ENCODE assay signal across 8 mouse cellular contexts in genomic region chr12:59012710-59013091, GRCm38 (mm10). TPM values are rescaled to one million over a fixed set of nuclear protein-coding genes. Genes with fewer than 3 reads are reported as not detected.
DNase-seq lines count a peak whose midpoint lies in the region; ATAC-seq and TF ChIP-seq lines count a peak whose summit lies in the region.

No protein-coding gene starts in this region.

- H3K36me3 ChIP-seq in kidney, postnatal 0 days (ENCODE audit: insufficient read depth, low read length): no peaks in the 10 kb centered on the region
- peaks cover 18% of the 10 kb centered on the region for H3K36me3 ChIP-seq in heart, embryonic 14.5 days (ENCODE audit: control insufficient read depth, insufficient read depth, low read length)
- H3K36me3 ChIP-seq in liver, embryonic 14.5 days (replicated peaks; ENCODE audit: control insufficient read depth, insufficient read depth, low read depth): no peaks in the 10 kb centered on the region; the same call in 1 of the 2 replicates
- no peaks in the 10 kb centered on the region for H3K36me3 ChIP-seq in stomach, embryonic 16.5 days (ENCODE audit: control insufficient read depth, insufficient read depth, low read length)

- peak overlapping the region; percentile 82 for H3K9ac ChIP-seq in kidney, postnatal 0 days (ENCODE audit: low read depth, low read length)
- peak overlapping the region; percentile 88 for H3K9ac ChIP-seq in heart, embryonic 14.5 days (ENCODE audit: low read length)
- H3K9ac ChIP-seq in liver, embryonic 14.5 days (replicated peaks): peak overlapping the region; percentile 85
- peak overlapping the region; percentile 87 for H3K9ac ChIP-seq in stomach, embryonic 16.5 days (ENCODE audit: low read length)

- peaks cover 12% of the 10 kb centered on the region for H3K4me1 ChIP-seq in kidney, postnatal 0 days (replicated peaks; ENCODE audit: insufficient read depth, low read length)
- H3K4me1 ChIP-seq in bone marrow macrophage, adult 2 months (ENCODE audit: control insufficient read depth, insufficient read depth, low read length): peaks cover 6% of the 10 kb centered on the region; the same call in 1 of the 2 replicates
- peaks cover 3 to 33% of the 10 kb centered on the region in 2 experiments; a peak in 3 of 4 replicates for H3K4me1 ChIP-seq in heart, embryonic 14.5 days (ENCODE audit: control insufficient read depth in 2 of 2, insufficient read depth in 2 of 2, low read length in 2 of 2)
- peaks cover 9 to 14% of the 10 kb centered on the region in 2 experiments for H3K4me1 ChIP-seq in liver, embryonic 14.5 days (replicated peaks; ENCODE audit: control insufficient read depth in 2 of 2, insufficient read depth in 2 of 2, low read length in 1 of 2)
- peaks cover 26% of the 10 kb centered on the region for H3K4me1 ChIP-seq in stomach, embryonic 16.5 days (ENCODE audit: control insufficient read depth, insufficient read depth, low read length)

- H3K4me2 ChIP-seq in kidney, postnatal 0 days (ENCODE audit: low read length): peak overlapping the region; percentile 85
- H3K4me2 ChIP-seq in heart, embryonic 14.5 days (ENCODE audit: low read length): peak overlapping the region; percentile 89
- peak overlapping the region; percentile 96 for H3K4me2 ChIP-seq in liver, embryonic 14.5 days (ENCODE audit: low read depth)
- H3K4me2 ChIP-seq in stomach, embryonic 16.5 days (ENCODE audit: low read depth, low read length): peak overlapping the region; percentile 90

- no peak for ATAC-seq in kidney, postnatal 0 days (replicated peaks; ENCODE audit: low FRiP score, low read depth)
- no peak for ATAC-seq in heart, embryonic 14.5 days (ENCODE audit: insufficient number of reproducible peaks, insufficient read depth, low FRiP score, low read depth)
- no peak for ATAC-seq in liver, embryonic 14.5 days (ENCODE audit: insufficient read depth)
- ATAC-seq in stomach, embryonic 16.5 days (ENCODE audit: insufficient read depth, low FRiP score): no peak

- no peaks in the 10 kb centered on the region for H3K9me3 ChIP-seq in kidney, postnatal 0 days (replicated peaks; ENCODE audit: low read length)
- no peaks in the 10 kb centered on the region for H3K9me3 ChIP-seq in heart, embryonic 14.5 days (ENCODE audit: control insufficient read depth, low read length)
- H3K9me3 ChIP-seq in liver, embryonic 14.5 days (ENCODE audit: control insufficient read depth, low read length): no peaks in the 10 kb centered on the region
- no peaks in the 10 kb centered on the region for H3K9me3 ChIP-seq in stomach, embryonic 16.5 days (replicated peaks; ENCODE audit: control insufficient read depth, low read length)

- TF ChIP-seq POLR2A in bone marrow macrophage, adult 2 months (IDR thresholded peaks at IDR 0.05; ENCODE audit: borderline replicate concordance, low read depth, low read length): no peak

- H3K4me3 ChIP-seq in kidney, postnatal 0 days (replicated peaks; ENCODE audit: low read depth, low read length): peak overlapping the region; percentile 70
- H3K4me3 ChIP-seq in bone marrow macrophage, adult 2 months (ENCODE audit: insufficient read depth, low read length): peak overlapping the region; percentile 82
- peak overlapping the region; percentile 57 to 88; a peak in 3 of 4 replicates for H3K4me3 ChIP-seq in heart, embryonic 14.5 days (ENCODE audit: control insufficient read depth in 1 of 2, insufficient read depth in 1 of 2, low read depth in 1 of 2, low read length in 2 of 2)
- peak overlapping the region; percentile 55 to 96 for H3K4me3 ChIP-seq in liver, embryonic 14.5 days (ENCODE audit: insufficient read depth in 1 of 2, low read depth in 2 of 2, low read length in 2 of 2)
- peak overlapping the region; percentile 92 for H3K4me3 ChIP-seq in stomach, embryonic 16.5 days (replicated peaks; ENCODE audit: low read length)

- intact Hi-C loops in left cerebral cortex, postnatal 36 days (cut with DNase I): loop anchor here (2.0 to 5.0 kb wide), 2 partner anchors 54 to 120 kb away; partner anchors contain the start of gene Pnn

- H3K27me3 ChIP-seq in kidney, postnatal 0 days (ENCODE audit: insufficient read depth, low read length): no peaks in the 10 kb centered on the region
- no peaks in the 10 kb centered on the region for H3K27me3 ChIP-seq in heart, embryonic 14.5 days (ENCODE audit: control insufficient read depth, insufficient read depth, low read length)
- no peaks in the 10 kb centered on the region for H3K27me3 ChIP-seq in liver, embryonic 14.5 days (ENCODE audit: control insufficient read depth, insufficient read depth, low read length)
- no peaks in the 10 kb centered on the region for H3K27me3 ChIP-seq in stomach, embryonic 16.5 days (ENCODE audit: control insufficient read depth, insufficient read depth, low read length)

- peak; percentile 32 for DNase-seq in kidney, postnatal 0 days (ENCODE audit: low spot score)
- DNase-seq in kidney, adult 11 months: no peak
- DNase-seq in liver, embryonic 14.5 days (ENCODE audit: low read depth in 3 of 3, low spot score in 3 of 3): peak in 1 of 3 experiments; percentile 10
- DNase-seq in left cerebral cortex, postnatal 36 days (ENCODE audit: low spot score in 2 of 2): no peak
- no peak for DNase-seq in left cerebral cortex, adult 11 months (ENCODE audit: low spot score)

- no peak for TF ChIP-seq EP300 in liver, embryonic 14.5 days (IDR thresholded peaks at IDR 0.05; ENCODE audit: low read depth)

- H3K27ac ChIP-seq in kidney, postnatal 0 days: peak overlapping the region; percentile 77
- peak overlapping the region; percentile 35 for H3K27ac ChIP-seq in bone marrow macrophage, adult 2 months (ENCODE audit: insufficient read depth, low read depth, low read length)
- peak overlapping the region; percentile 92 for H3K27ac ChIP-seq in heart, embryonic 14.5 days (replicated peaks in 1 of 2; ENCODE audit: control insufficient read depth in 1 of 2, insufficient read depth in 1 of 2, low read depth in 2 of 2, low read length in 2 of 2)
- peak overlapping the region; percentile 92 for H3K27ac ChIP-seq in liver, embryonic 14.5 days
- peak overlapping the region; percentile 92 for H3K27ac ChIP-seq in stomach, embryonic 16.5 days (ENCODE audit: low read length)

- WGBS in kidney, postnatal 0 days: under 1% methylated on average over 7 of the region's 7 CpGs
- 3% methylated on average over 7 of the region's 7 CpGs for WGBS in heart, embryonic 14.5 days
- 5% methylated on average over 7 of the region's 7 CpGs for WGBS in liver, embryonic 14.5 days (ENCODE audit: insufficient replicate concordance)
- 2% methylated on average over 7 of the region's 7 CpGs for WGBS in stomach, embryonic 16.5 days

- TF ChIP-seq CTCF in kidney, postnatal 0 days (IDR thresholded peaks at IDR 0.05; ENCODE audit: low read depth): no peak
- no peak for TF ChIP-seq CTCF in bone marrow macrophage, adult 2 months (IDR thresholded peaks at IDR 0.05; ENCODE audit: low read depth, low read length)
- no peak for TF ChIP-seq CTCF in liver, embryonic 14.5 days (IDR thresholded peaks at IDR 0.05; ENCODE audit: low read depth)

RNA-seq across cellular contexts. Expression of gene Gemin2, which starts 0.5 kb away (rescaled TPM):
- polyA plus RNA-seq in kidney, postnatal 0 days (2015; fragmentation: Nextera tagmentation; extraction: Ambion mirVana): 20.1 and 23.5 TPM in 2 replicates
- polyA plus RNA-seq in bone marrow macrophage, adult 2 months (2012; ENCODE audit: insufficient read depth, insufficient read length, missing spikeins): 6.3 and 6.9 TPM in 2 replicates
- polyA plus RNA-seq in heart, embryonic 14.5 days (2014; fragmentation: Nextera tagmentation; extraction: Ambion mirVana): 18.2 and 19.8 TPM in 2 replicates
- polyA plus RNA-seq in liver, embryonic 14.5 days (2012; rRNA removed): 7.6 and 10.2 TPM in 2 replicates
- 14.3 and 14.5 TPM in 2 replicates for polyA plus RNA-seq in liver, embryonic 14.5 days (2014; fragmentation: Nextera tagmentation; extraction: Ambion mirVana)
- polyA plus RNA-seq in stomach, embryonic 16.5 days (2015; fragmentation: Nextera tagmentation; extraction: Ambion mirVana): 21.3 and 25.7 TPM in 2 replicates
- 1 to 10 TPM; 7.0 to 7.3 TPM for total RNA-seq in left cerebral cortex, postnatal 36 days (2021)

RNA-seq across cellular contexts. Expression of gene Sec23a, which starts 0.9 kb away (rescaled TPM):
- polyA plus RNA-seq in kidney, postnatal 0 days (2015; fragmentation: Nextera tagmentation; extraction: Ambion mirVana): 49.5 and 56.9 TPM in 2 replicates
- polyA plus RNA-seq in bone marrow macrophage, adult 2 months (2012; ENCODE audit: insufficient read depth, insufficient read length, missing spikeins): 13.0 and 15.5 TPM in 2 replicates
- 76.9 and 82.8 TPM in 2 replicates for polyA plus RNA-seq in heart, embryonic 14.5 days (2014; fragmentation: Nextera tagmentation; extraction: Ambion mirVana)
- 8.0 and 10.6 TPM in 2 replicates for polyA plus RNA-seq in liver, embryonic 14.5 days (2012; rRNA removed)
- polyA plus RNA-seq in liver, embryonic 14.5 days (2014; fragmentation: Nextera tagmentation; extraction: Ambion mirVana): 23.7 and 25.1 TPM in 2 replicates
- 79.6 and 80.8 TPM in 2 replicates for polyA plus RNA-seq in stomach, embryonic 16.5 days (2015; fragmentation: Nextera tagmentation; extraction: Ambion mirVana)
- total RNA-seq in left cerebral cortex, postnatal 36 days (2021): 100 to 1,000 TPM in 1 of 2 experiments, 10 to 100 TPM in 1; 96.3 to 103 TPM

RNA-seq across cellular contexts. Expression of gene Trappc6b, which starts 48.6 kb away (rescaled TPM):
- 105 and 117 TPM in 2 replicates for polyA plus RNA-seq in kidney, postnatal 0 days (2015; fragmentation: Nextera tagmentation; extraction: Ambion mirVana)
- polyA plus RNA-seq in bone marrow macrophage, adult 2 months (2012; ENCODE audit: insufficient read depth, insufficient read length, missing spikeins): 88.0 and 90.6 TPM in 2 replicates
- polyA plus RNA-seq in heart, embryonic 14.5 days (2014; fragmentation: Nextera tagmentation; extraction: Ambion mirVana): 62.3 and 69.3 TPM in 2 replicates
- 26.8 and 36.4 TPM in 2 replicates for polyA plus RNA-seq in liver, embryonic 14.5 days (2012; rRNA removed)
- 32.3 and 34.3 TPM in 2 replicates for polyA plus RNA-seq in liver, embryonic 14.5 days (2014; fragmentation: Nextera tagmentation; extraction: Ambion mirVana)
- polyA plus RNA-seq in stomach, embryonic 16.5 days (2015; fragmentation: Nextera tagmentation; extraction: Ambion mirVana): 80.7 and 90.5 TPM in 2 replicates
- 100 to 1,000 TPM; 117 to 122 TPM for total RNA-seq in left cerebral cortex, postnatal 36 days (2021)

RNA-seq across cellular contexts. Expression of gene Pnn, which starts 54.0 kb away (rescaled TPM):
- polyA plus RNA-seq in kidney, postnatal 0 days (2015; fragmentation: Nextera tagmentation; extraction: Ambion mirVana): 64.6 and 67.3 TPM in 2 replicates
- 81.7 and 114 TPM in 2 replicates for polyA plus RNA-seq in bone marrow macrophage, adult 2 months (2012; ENCODE audit: insufficient read depth, insufficient read length, missing spikeins)
- 43.9 and 57.7 TPM in 2 replicates for polyA plus RNA-seq in heart, embryonic 14.5 days (2014; fragmentation: Nextera tagmentation; extraction: Ambion mirVana)
- 19.2 and 43.8 TPM in 2 replicates for polyA plus RNA-seq in liver, embryonic 14.5 days (2012; rRNA removed)
- 27.3 and 29.9 TPM in 2 replicates for polyA plus RNA-seq in liver, embryonic 14.5 days (2014; fragmentation: Nextera tagmentation; extraction: Ambion mirVana)
- 84.1 and 85.6 TPM in 2 replicates for polyA plus RNA-seq in stomach, embryonic 16.5 days (2015; fragmentation: Nextera tagmentation; extraction: Ambion mirVana)
- total RNA-seq in left cerebral cortex, postnatal 36 days (2021): 10 to 100 TPM; 49.3 to 71.7 TPM

Comparison
In these comparisons a context has a peak if more than half of its experiments do, and no peak if none do; other contexts are left out.
1. H3K27ac ChIP-seq: peak in every context shown above with its lines; median percentile 92 in heart, embryonic 14.5 days; 92 in liver, embryonic 14.5 days; 92 in stomach, embryonic 16.5 days; 77 in kidney, postnatal 0 days; 35 in bone marrow macrophage, adult 2 months.